Mouse (Mus musculus) spleen, adult 12 weeks (tissue): ENCODE data around the gene Tmem230.

Source experiments
- DNase-seq: peaks from one replicate; pipeline ENCODE4 v3.0.0; 2022; ENCODE audit warnings: low spot score

The Tmem230 gene

GRCm38 (mm10) chr2:132232413-132232945, 15.1 kb downstream of the Tmem230 start:
- no peak for DNase-seq

GRCm38 (mm10) chr2:132224359-132224758, 23.2 kb downstream of the Tmem230 start:
- no peak for DNase-seq

- no peak for DNase-seq
These were observed 26.0 kb downstream of the Tmem230 start for GRCm38 (mm10) chr2:132221611-132222073.

GRCm38 (mm10) chr2:132211995-132212656, 35.5 kb downstream of the Tmem230 start:
- no peak for DNase-seq

- DNase-seq, result no peak
These were observed 36.7 kb downstream of the Tmem230 start for GRCm38 (mm10) chr2:132210806-132211312.

GRCm38 (mm10) chr2:132208246-132208881, 39.2 kb downstream of the Tmem230 start:
- no peak for DNase-seq

GRCm38 (mm10) chr2:132206316-132206881, 41.2 kb downstream of the Tmem230 start:
- DNase-seq, result no peak

GRCm38 (mm10) chr2:132205549-132205948, 42.1 kb downstream of the Tmem230 start:
- no peak for DNase-seq

GRCm38 (mm10) chr2:132203773-132204172, 43.8 kb downstream of the Tmem230 start:
- no peak for DNase-seq

GRCm38 (mm10) chr2:132203186-132203585, 44.4 kb downstream of the Tmem230 start:
- no peak for DNase-seq

GRCm38 (mm10) chr2:132198017-132198933, 49.3 kb downstream of the Tmem230 start:
- DNase-seq, result no peak

GRCm38 (mm10) chr2:132195602-132196001, 52.0 kb downstream of the Tmem230 start:
- no peak for DNase-seq

GRCm38 (mm10) chr2:132190602-132191161, 56.9 kb downstream of the Tmem230 start:
- DNase-seq, result no peak
